Mouse (Mus musculus): ENCODE measurements around the gene Ndufb8.

The Ndufb8 gene

DNA sequence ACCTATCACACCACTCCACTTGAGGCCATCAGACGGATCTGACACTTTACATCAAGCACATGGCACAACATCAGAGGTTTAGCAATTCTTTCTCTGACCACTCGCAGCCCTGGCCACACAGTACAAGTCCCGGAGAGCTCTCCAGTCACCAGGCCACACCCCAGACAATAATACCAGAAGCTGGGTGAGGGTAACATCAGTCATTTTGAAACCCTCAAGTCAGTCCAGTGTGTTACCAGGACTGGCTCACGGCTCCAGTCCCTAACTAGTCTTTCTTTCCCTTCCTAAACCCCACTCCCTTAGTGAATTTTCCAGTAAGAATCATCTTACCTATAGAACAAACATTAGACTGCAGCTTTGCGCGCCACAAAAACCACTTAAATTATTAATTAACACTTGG lies 25.2 kb downstream of the Ndufb8 start:
- no peak for DNase-seq (ENCODE audit: low spot score)

DNA sequence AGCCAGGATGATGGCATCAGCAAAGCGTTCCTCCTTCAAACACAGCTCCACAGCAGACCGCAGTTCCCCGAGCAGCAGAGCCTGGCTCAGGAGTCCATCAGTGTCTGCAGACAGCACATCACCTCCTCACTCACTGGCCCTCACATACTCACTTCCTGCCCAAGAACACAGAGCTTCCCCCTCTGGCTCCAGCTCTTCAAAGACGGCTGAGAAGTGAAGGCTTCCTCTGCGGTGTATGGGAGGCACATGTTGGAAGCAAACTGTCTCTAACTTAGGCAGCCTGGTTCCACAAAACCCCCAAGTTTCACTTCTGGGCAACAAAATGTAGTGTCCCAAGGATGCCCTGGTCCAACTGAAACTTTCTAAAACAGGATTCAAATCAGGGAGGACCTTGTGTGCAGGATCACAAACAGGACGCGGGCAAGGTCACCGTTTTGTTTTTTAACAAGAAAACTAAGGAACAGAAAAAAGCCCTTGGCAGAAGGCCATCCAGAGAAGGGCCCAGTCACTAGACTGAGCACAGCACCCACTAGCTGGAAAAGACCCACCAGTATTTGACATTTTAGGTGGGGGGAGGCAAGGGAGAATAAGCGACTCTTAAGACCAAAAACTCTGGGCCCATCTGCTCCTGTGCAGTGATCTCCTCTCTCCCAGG lies 29.6 kb downstream of the Ndufb8 start:
- DNase-seq (ENCODE audit: low spot score), result no peak

DNA sequence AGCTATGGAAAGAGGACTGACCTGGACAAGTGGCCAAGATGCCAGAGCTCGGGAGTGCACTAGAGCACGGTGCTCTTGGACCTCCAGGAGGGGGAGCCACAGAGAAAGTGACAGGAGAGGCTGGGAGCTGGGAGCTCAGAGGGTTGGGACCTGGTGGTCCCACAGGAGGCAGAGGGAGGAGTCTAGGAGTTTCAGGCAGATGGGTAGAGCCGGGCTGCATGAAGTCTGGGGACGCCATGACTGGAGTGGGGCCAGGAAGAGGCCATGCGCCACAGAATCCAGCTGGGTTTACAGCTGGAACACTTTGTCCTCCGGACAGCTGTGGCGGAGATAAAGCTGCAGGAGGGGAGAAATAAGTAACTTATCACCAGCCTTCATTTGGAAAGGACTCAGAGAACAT lies 36.1 kb downstream of the Ndufb8 start:
- no peak for DNase-seq (ENCODE audit: low spot score)

GRCm38 (mm10) chr19:44517996-44518768 lies 37.1 kb downstream of the Ndufb8 start:
- DNase-seq (ENCODE audit: low spot score), result no peak

GRCm38 (mm10) chr19:44515769-44516168 lies 39.5 kb downstream of the Ndufb8 start:
- no peak for DNase-seq (ENCODE audit: low spot score)

DNA sequence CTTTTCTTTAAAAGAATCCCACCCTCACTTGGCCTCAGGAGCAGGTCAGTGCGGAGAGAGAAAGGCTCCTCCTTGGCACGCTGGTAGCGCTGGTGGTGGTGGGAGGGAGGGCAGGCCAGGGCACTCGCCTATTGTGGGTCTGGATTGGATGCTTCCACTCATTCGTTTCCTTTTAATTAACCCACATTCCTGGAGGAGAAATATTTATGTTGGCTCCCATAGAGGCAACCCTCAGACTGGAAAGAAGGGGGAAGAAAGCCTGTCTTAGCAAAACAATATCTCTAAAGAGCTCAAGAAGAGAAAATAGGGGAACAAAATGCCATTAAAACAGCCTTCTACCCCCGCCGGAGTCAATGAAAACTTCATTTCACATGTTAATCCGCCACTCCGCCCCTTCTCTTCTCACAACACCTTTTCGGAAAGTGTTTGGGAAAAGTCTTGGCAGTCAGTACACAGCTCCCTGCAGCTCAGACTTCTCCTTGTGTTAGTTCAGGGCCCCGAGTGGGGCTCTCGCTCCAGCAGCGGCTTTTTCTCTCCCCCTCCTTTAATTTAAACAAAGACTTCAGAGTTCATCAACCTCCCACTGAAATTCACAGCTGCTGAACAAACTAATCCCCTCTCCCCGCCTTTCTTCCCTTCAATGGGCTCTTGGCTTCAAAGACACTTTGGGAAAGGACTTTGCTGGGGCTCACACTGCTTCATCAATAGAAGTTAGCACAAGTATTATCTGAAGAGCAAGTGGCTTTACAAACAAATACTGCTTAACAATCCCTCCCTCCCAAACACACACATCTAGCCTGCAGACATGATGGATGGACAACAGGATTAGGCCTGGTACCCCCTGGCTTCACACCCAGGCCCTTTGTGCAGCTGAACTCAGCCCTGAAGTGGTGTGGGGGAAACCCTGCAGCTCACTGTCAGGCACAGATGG lies 40.5 kb downstream of the Ndufb8 start:
- DNase-seq (ENCODE audit: low spot score), result no peak

GRCm38 (mm10) chr19:44513921-44514482 lies 41.2 kb downstream of the Ndufb8 start:
- DNase-seq (ENCODE audit: low spot score), result no peak

DNA sequence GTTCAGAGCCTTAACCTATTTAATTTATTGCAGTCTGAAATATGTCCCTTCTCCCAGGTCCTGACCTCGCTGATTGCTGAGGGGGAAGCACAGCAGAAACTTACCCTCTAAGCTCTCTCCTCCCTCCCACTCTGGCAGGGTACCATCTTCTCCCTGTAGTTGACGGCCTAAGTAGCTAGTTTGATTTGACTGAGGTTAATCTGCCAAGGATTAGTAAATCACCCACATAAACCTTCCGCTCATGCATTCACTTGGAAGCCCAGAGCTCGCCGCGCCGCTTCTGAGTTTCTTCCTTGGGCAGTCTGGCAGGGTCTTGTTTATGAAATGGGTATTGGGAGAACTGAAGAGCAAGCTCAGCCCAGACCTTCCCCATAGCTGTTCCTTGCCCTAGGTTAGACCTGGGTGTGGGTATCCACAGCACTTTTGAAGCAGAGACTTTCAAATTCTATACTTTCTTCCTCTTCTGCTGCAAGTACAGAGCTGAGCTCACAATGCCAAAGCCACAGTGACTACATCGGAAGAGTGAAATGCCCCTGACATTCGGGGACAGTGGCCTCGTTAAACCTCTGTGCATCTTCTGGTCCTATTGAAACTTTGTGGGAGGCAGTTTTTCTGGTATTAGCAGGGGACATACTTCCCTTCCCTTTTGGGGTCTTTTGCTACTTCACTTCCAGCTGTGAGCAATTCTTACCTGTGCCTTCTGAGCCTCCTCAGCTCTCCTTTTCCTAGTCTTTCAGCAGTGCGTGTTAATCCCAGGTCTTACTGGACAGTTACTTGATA lies 42.0 kb downstream of the Ndufb8 start:
- DNase-seq (ENCODE audit: low spot score), result no peak

DNA sequence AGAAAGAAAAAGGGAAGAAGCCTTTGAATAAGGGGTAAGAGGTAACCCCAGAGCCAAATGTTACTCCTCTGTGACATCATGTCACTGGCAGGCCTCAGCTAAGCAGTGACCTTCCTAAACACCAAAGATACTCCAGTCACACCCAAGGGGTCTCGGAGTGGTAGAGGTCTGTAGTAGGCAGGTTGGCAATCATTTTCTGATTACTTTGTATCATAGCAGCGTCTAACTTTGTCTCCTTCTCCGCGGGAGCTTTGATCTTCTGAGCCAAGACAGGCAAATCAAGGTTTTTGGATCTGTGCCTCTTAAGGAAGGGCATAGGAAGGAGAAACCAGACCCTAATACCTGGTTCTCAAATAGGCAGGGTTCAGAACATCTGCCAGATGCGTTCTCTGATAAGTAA lies 42.6 kb downstream of the Ndufb8 start:
- no peak for DNase-seq (ENCODE audit: low spot score)

- no peak for DNase-seq (ENCODE audit: low spot score)
Measured at GRCm38 (mm10) chr19:44511451-44512231, 43.6 kb downstream of the Ndufb8 start.

GRCm38 (mm10) chr19:44510534-44511175 lies 44.6 kb downstream of the Ndufb8 start:
- no peak for DNase-seq (ENCODE audit: low spot score)

- no peak for DNase-seq (ENCODE audit: low spot score)
Measured at GRCm38 (mm10) chr19:44502741-44503140, 52.5 kb downstream of the Ndufb8 start.

DNA sequence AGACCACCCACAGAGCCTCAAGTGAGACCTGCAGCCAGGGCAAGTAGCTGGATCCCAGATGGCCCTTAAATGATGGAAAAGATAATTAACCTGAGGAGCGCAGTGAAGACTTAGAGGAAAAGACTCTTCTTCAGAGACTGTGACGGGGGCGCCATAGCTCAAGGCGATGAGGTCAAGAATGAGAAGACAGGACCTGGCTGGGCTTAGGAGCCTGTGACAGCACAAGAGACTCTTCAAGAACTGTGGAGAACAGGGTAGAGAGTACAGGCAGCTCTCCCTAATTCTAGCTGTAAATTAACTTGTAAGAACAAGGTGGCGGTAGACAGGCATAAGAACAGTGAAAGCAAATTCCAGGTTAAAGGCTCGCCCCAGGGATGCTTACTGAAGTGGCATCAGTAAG lies 53.3 kb downstream of the Ndufb8 start:
- no peak for DNase-seq (ENCODE audit: low spot score)

- no peak for DNase-seq (ENCODE audit: low spot score)
Measured at GRCm38 (mm10) chr19:44500240-44500639, 55.0 kb downstream of the Ndufb8 start.

GRCm38 (mm10) chr19:44498936-44499335 lies 56.3 kb downstream of the Ndufb8 start:
- no peak for DNase-seq (ENCODE audit: low spot score)
